Mouse (Mus musculus) megakaryocyte-erythroid progenitor cell, adult 5-6 weeks (primary cell): ENCODE results near the gene Dbp. TPM values are rescaled to one million over a fixed set of nuclear protein-coding genes. Genes with fewer than 3 reads are reported as not detected.
A peak's percentile ranks its signal among the peaks of the same experiment; 100 is the strongest.

Experiments
- ATAC-seq: replicated peaks from 2 replicates; pipeline ENCODE4 v1.8.0; 2016; ENCODE audit warnings: mild to moderate bottlenecking, inconsistent platforms; ENCODE audit not compliant: severe bottlenecking, poor library complexity, low FRiP score, low TSS enrichment
- total RNA-seq, 2 experiments: library from RNA; stranded (forward) in 1 of 2; stranded (reverse) in 1 of 2; fragments of 200-1000, 215-1000 nt in 1 of 2; fragments of >200 nt in 1 of 2; fragmentation: Nextera tagmentation in 1 of 2; gene quantifications; 2 replicates each; pipeline ENCODE4 v1.2.3; 2014 to 2017

Dbp gene
- total RNA-seq, 2 experiments from 2014 or later = 5.6 to 7.1 TPM

DNA sequence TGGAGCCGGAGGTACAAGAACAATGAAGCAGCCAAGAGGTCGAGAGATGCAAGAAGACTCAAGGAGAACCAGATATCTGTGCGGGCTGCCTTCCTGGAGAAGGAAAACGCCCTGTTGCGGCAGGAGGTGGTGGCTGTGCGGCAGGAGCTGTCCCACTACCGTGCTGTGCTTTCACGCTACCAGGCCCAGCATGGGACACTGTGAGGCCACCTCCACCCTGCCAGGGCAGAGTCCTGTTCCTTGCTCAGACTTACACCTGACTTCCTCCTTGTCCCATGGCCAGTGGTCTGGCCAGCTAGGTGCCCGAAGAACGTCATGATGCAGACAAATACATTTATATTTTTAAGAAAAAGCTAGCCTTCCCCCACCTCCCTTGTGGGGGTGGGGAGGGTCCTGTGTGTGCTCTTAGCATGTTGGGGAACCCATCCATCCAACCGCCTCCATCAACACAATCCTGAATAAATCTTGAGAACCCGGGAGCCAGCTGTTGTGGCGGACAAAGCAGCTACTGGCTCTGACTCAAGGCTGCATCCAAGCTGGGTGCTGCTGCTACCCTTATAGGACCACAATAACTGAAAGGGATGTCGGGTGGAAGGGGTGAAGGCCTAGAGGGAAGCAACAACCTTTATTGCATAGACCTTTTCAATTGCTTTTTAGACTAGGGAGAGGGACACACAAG, 4.9 kb downstream of the Dbp start:
- ATAC-seq = no peak

DNA sequence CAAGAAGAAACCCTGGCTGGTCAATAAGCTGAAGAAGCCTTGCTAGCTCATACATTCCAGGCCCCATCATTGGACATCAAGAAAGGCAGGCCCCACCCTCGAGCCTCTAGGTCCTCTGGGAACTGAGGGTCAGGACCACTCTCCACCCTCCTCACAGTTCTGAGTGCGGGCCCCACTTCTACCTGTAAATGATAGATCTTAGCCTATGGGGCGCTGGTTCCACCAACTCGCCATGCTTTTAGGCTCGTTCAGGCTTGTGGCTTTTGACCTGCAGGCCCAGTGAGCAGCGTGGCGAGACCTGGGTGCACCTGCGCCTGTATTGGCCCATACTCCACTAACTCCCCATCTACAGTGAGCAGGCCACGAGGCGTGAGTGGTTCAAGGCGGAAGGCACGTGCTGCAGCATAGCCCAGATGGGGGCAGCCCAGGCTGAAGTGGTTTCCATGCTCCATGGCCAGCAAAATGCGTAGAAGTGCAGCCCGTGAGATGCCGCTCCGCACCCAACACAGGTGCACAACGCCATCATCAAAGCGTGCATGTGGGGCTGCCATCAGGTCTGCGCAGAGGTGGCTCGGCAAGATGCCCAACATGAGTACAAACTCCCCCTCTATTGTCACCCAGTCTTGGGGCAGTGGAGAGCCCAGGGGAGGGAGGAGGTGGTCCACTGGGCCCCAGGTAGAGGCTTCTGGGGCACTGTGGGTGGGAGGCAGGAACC, 5.7 kb downstream of the Dbp start:
- ATAC-seq = no peak

DNA sequence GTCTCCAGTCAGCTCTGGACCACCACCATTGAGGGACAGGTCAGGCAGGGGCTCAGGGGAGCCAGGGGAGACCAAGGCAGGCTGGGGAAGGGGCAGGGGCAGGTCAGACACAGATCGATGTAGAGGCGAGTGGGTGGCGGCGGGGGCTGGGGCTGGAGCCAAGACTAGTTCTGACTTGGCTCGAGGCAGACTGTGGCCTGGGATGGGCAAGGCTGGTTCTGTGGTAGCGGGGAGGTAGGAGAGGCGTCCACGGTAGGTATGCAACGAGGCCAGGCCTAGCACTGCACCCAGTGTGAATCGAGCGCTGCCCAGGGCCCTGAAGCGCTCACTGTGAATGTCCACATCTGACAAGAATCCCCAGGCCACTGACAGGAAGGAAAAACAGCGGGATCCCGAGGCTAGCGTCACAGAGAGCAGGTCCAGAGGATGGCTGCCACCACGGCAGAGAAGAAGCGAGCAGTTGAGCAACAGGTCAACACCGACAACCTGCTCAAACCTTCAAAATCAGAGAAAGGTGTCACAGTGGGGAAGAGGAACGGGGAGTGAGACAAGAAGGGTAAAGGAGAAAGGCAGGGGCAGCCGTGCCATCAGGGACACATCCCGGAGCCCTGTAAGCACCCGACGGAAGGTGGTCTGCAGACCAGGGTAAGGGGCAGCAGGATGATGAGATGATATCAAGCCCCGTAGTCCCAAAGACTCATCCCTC, 6.6 kb downstream of the Dbp start:
- no peak for ATAC-seq

- no peak for ATAC-seq
Measured at GRCm38 (mm10) chr7:45712022-45712757, 7.3 kb downstream of the Dbp start.

DNA sequence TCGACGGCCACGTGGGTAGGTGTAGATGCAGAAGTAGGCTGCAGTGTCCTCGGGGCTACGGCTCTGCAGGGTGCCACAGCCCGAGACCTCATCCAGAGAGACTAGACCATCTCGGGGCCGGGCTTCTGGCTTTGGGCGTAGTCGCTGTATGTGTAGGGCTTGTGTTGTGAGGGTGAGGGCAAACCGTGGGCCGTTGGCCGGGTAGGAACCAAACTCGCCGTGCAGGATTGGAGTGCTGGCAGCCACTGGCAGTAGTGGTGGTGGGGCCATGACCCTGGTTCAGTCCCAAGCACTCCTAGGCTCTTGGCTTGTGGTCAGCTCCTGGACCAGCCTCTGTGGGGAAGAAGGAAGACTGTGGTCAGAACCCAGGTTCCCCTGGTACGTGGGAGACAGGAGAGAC, 8.5 kb downstream of the Dbp start:
- ATAC-seq = no peak

GRCm38 (mm10) chr7:45713881-45714520, 9.1 kb downstream of the Dbp start:
- ATAC-seq = no peak

GRCm38 (mm10) chr7:45714630-45715089, 9.8 kb downstream of the Dbp start:
- ATAC-seq = peak; percentile 1

GRCm38 (mm10) chr7:45715090-45715708, 10.3 kb downstream of the Dbp start, which contains the start of gene Rpl18:
Gene Rpl18, plus strand, starts transcription at chr7:45715457.
- peak; percentile 81 for ATAC-seq

- no peak for ATAC-seq
Measured at GRCm38 (mm10) chr7:45715741-45716459, 11.0 kb downstream of the Dbp start.

GRCm38 (mm10) chr7:45716460-45716857, 11.6 kb downstream of the Dbp start:
- ATAC-seq = no peak

- peak; percentile 3 for ATAC-seq
Measured at GRCm38 (mm10) chr7:45716952-45717917, 12.3 kb downstream of the Dbp start.

- peak; percentile 63 for ATAC-seq
Measured at GRCm38 (mm10) chr7:45717918-45718297, 13.0 kb downstream of the Dbp start, which contains the start of gene Sphk2. Gene Sphk2, minus strand, starts transcription at chr7:45718002.

- ATAC-seq = no peak
Measured at GRCm38 (mm10) chr7:45718331-45718730, 13.4 kb downstream of the Dbp start.

DNA sequence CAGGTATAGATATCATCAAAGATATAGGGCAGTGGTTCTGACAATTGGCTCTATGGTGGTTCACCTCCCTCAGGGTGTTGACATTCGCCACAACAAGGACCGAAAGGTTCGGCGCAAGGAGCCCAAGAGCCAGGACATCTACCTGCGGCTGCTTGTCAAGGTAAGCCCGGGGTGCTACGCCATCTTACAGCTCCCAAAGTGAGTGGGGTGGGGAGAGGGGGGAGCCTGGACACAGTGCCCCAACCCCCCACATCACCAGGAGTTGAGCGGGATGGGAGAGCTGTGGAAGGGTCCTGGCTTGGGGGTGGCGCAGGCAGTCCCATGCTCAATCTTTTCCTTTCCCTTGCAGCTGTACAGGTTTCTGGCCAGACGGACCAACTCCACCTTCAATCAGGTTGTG, 14.3 kb downstream of the Dbp start:
- ATAC-seq = no peak

- ATAC-seq = no peak
Measured at GRCm38 (mm10) chr7:45719738-45720412, 15.0 kb downstream of the Dbp start.

GRCm38 (mm10) chr7:45720413-45721233, 15.7 kb downstream of the Dbp start, which contains the start of gene Fam83e:
Gene Fam83e, plus strand, starts transcription at chr7:45721212.
- ATAC-seq = no peak
